Mouse (Mus musculus): Measurements from ENCODE around the gene Pabpn1l.

GRCm38 (mm10) chr8:122604640-122605039 is 17.9 kb downstream of the Pabpn1l start:
- TF ChIP-seq CTCF (IDR thresholded peaks at IDR 0.05) (no peak), POLR2A (IDR thresholded peaks at IDR 0.05; ENCODE audit: insufficient read depth, low read depth, low read length) (no peak), EP300 (IDR thresholded peaks at IDR 0.05; ENCODE audit: insufficient read depth, low read depth, low read length) (no peak)
